Mouse (Mus musculus) olfactory bulb, adult 2 months (tissue): ENCODE results near the gene Frmd4b.

Experiments used
- CTCF ChIP-seq: fragments of 200-500 bp; IDR thresholded peaks from 2 replicates; pipeline ENCODE4 v1.5.1; 2012; ENCODE audit warnings: low read depth, mild to moderate bottlenecking, low read length, moderate library complexity; ENCODE audit not compliant: insufficient read depth
- POLR2A ChIP-seq: fragments of 200-500 bp; IDR thresholded peaks from 2 replicates; pipeline ENCODE4 v1.6.1; 2012; ENCODE audit warnings: mild to moderate bottlenecking, low read depth, low read length, moderate library complexity; ENCODE audit not compliant: insufficient read depth

DNA sequence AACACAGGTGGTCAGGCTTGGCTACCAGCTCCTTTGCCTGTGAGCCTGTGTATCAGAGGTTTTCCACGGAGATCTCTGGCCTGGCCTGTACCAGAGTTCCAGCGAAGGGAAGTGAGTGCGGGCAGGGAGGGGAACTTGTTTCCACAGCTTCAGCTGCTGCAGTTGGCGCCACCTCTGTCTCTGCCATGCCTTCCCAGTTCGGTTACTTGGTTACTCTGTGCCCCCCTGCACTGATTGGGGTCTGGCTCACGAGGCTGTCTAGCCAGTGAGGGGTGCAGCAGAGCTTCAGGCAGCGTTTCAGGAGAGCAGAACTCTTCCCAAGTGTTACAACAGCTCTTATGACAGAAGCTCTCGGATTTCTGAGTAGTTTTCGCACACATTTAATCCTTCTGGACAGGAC is 6.0 kb upstream of the Frmd4b start:
- TF ChIP-seq POLR2A (no peak), CTCF (no peak)
